Mouse (Mus musculus) thymus, postnatal 36 days (tissue): ENCODE data around the gene Kmt5c.
A peak's percentile ranks its signal among the peaks of the same experiment; 100 is the strongest.

Source experiments
- DNase-seq, 2 experiments: peaks; one replicate each; pipeline ENCODE4 v3.0.0; 2022; ENCODE audit warnings: mixed read lengths in 2 of 2

Kmt5c gene

GRCm38 (mm10) chr7:4739544-4740275 is at the start of gene Kmt5c:
Gene Kmt5c (plus strand): TSS chr7:4740115.
- DNase-seq = peak; percentile 91 to 96

GRCm38 (mm10) chr7:4690387-4690786 is 49.5 kb upstream of the Kmt5c start, which contains the start of gene Brsk1:
Gene Brsk1 (plus strand): TSS chr7:4690604.
- DNase-seq = peak in 1 of 2 experiments; percentile 47

- DNase-seq = peak in 1 of 2 experiments; percentile 18
These were observed 48.8 kb upstream of the Kmt5c start for GRCm38 (mm10) chr7:4690951-4691653.

- DNase-seq = no peak
These were observed 46.9 kb upstream of the Kmt5c start for GRCm38 (mm10) chr7:4693004-4693403.

GRCm38 (mm10) chr7:4702334-4702733 is 37.6 kb upstream of the Kmt5c start:
- DNase-seq = no peak

- no peak for DNase-seq
These were observed 36.7 kb upstream of the Kmt5c start for GRCm38 (mm10) chr7:4703195-4703594.

- no peak for DNase-seq
These were observed 34.8 kb upstream of the Kmt5c start for GRCm38 (mm10) chr7:4705098-4705497.

- no peak for DNase-seq
These were observed 27.3 kb upstream of the Kmt5c start for GRCm38 (mm10) chr7:4712594-4712993.

- DNase-seq = no peak
These were observed 23.0 kb upstream of the Kmt5c start for GRCm38 (mm10) chr7:4716955-4717354.

- no peak for DNase-seq
These were observed 20.6 kb upstream of the Kmt5c start for GRCm38 (mm10) chr7:4719276-4719675.

- peak; percentile 19 to 35 for DNase-seq
These were observed 16.4 kb upstream of the Kmt5c start for GRCm38 (mm10) chr7:4723508-4723907.

- no peak for DNase-seq
These were observed 15.6 kb upstream of the Kmt5c start for GRCm38 (mm10) chr7:4724359-4724758.

- DNase-seq = no peak
These were observed 14.7 kb upstream of the Kmt5c start, which contains the start of gene Tmem150b for GRCm38 (mm10) chr7:4725169-4725568. Gene Tmem150b (minus strand): TSS chr7:4725249.

GRCm38 (mm10) chr7:4731090-4731489 is 8.8 kb upstream of the Kmt5c start:
- no peak for DNase-seq

GRCm38 (mm10) chr7:4732968-4733392 is 6.9 kb upstream of the Kmt5c start:
- DNase-seq = no peak

GRCm38 (mm10) chr7:4739041-4739543 is 823 bp upstream of the Kmt5c start:
- DNase-seq = no peak

GRCm38 (mm10) chr7:4740309-4740727 is 403 bp downstream of the Kmt5c start:
- DNase-seq = no peak

- DNase-seq = peak; percentile 17 to 37
These were observed 1.2 kb downstream of the Kmt5c start for GRCm38 (mm10) chr7:4741151-4741550.

GRCm38 (mm10) chr7:4741672-4742481 is 2.0 kb downstream of the Kmt5c start:
- DNase-seq = no peak

GRCm38 (mm10) chr7:4742482-4742819 is 2.5 kb downstream of the Kmt5c start:
- DNase-seq = no peak

- DNase-seq = no peak
These were observed 3.4 kb downstream of the Kmt5c start for GRCm38 (mm10) chr7:4743354-4743753.

- DNase-seq = no peak
These were observed 5.0 kb downstream of the Kmt5c start for GRCm38 (mm10) chr7:4744886-4745285.
